Mouse (Mus musculus): ENCODE results near the gene Dcbld1.
"Not testable (repeated sequence)": the region's sequence is repeated elsewhere in the genome, so short reads cannot be mapped to it uniquely, and the experiment has no call there.

Gene Dcbld1

DNA sequence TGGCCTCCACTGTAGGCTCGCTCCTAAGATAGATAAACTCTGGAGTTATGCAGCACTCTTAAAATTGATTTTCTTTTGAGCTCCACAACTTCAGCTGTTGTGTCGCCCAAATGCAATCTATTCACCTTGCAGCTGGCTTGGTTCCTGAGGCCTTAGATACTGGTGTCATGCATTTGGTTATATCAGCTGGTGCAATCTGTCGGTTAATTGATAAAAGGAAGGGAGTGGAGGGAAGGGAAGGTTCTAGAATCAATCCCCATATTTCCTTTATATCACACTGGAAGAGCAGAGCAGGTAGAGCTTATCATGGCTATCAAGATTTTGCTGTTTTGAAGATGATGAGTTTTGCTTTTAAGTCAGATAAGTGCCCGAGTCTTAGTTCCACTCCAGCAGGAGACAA, 26.8 kb downstream of the Dcbld1 start:
- DNase-seq (ENCODE audit: low read depth, low spot score): no peak

GRCm38 (mm10) chr10:52264162-52264561, 30.7 kb downstream of the Dcbld1 start:
- no peak for DNase-seq (ENCODE audit: low read depth, low spot score)

DNA sequence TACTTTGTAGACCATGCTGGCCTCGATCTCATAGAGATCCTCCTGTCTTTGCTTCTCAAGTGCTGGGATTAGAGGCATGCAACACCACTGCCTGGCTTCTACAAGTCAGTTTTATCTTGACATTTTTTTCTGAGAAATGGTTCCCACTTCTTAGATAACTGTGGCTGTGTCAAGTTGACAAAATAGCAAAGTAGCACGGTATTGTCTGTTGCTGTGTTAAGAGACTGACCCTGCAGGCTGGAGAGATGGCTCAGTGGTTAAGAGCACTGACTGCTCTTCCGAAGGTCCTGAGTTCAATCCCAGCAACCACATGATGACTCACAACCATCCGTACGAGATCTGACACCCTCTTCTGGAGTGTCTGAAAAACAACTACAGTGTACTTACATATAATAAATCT, 35.5 kb downstream of the Dcbld1 start:
- no peak for DNase-seq (ENCODE audit: low read depth, low spot score)

- no peak for DNase-seq (ENCODE audit: low read depth, low spot score)
Observed at GRCm38 (mm10) chr10:52271385-52271784, 38.0 kb downstream of the Dcbld1 start.

DNA sequence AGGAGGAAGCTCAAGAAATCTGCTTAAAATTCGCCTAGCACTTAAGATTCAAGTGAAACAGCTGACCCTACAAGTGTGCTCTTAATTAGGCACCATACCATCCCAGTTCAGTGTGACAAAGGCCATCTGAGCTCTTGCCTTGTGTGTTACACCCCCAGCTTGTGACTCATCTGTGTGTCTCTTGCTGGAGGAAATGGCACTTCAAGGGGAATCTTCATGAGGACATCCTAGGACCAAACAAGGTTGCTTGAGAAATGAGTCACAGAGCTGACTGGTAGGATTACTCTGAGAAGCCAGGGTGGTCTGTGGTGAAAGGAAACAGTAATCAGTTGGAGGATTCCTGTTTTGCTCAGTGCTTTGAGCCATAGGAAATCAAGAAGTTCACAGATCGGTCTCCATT, 39.6 kb downstream of the Dcbld1 start:
- DNase-seq (ENCODE audit: low read depth, low spot score): no peak

DNA sequence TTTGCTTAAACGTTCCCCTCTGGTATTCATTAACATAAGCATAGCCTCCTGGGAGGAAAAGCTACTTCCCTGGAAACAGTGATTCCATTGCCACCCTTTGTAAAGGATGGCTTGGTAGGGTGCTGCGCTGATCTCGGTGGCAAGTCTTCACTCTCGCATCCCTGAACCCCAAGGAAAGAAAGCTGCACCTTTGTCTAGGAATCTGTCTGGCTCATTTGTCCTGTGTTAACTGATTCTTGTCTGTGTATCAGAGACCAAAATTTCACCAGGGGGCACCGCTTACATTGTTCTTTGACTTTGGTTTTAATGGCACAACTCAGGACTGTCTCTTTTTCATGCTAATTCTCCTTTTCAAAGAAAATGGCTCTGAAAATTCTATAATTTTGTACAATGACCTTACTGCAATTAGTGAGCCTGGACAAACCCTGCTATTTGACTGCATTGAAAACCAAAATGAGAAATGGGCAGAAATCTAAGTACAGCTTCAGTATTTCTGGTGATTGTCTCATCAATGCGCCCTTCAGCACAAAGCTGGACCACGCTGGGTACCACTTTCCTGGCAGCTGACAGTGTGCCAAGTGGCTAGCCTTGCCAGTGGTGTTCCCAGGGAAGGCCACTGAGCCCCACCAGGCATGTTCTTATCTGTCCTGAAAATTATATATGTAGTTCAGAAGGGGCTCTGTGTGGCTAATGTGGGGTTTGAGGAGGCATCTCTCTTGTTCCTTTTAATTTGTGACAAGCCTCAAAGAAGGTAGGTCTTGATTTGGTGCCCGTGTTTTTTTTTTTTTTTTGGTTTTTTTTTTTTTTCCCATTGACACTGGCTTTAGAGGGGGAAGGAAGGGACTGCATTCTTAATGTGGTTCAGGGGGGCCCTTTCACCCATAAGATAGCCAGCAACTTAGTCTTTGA, 40.8 kb downstream of the Dcbld1 start:
- DNase-seq (ENCODE audit: low read depth, low spot score): peak; percentile 41

DNA sequence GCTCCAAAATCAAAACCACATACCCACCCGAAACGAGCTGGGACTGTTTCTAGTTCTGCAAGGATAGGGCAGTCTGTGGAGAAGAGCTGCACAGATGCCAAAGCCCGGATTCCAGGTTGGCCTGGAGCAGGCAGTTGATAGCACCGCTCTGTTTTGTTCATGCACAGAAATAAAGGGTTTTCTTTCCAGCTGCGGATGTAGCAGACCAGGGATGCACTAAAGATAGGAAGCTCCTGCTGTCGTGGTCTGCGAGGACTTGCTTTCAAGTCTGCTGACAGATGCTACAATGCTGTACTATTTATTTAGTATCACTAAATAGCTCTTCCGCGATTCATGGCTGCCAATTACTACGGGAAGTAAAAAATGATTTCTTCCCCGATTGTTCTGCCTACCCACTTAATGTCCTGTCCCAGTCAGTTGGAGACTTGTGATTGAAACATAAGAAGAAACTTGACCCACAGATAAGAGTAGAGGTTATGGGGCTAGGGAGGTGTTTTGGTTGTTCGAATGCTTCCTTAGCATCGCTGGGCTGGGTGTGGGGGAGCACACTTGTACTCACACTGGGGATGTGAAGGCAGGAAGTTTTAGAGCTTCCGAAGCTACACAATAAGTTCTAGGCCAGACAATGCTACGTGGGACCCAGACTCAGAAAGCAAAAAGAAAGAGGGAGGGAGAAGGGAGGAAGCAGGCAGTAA, 41.6 kb downstream of the Dcbld1 start:
- DNase-seq (ENCODE audit: low read depth, low spot score): peak; percentile 16

GRCm38 (mm10) chr10:52276579-52276978, 43.2 kb downstream of the Dcbld1 start:
- DNase-seq (ENCODE audit: low read depth, low spot score): no peak

GRCm38 (mm10) chr10:52277564-52277963, 44.1 kb downstream of the Dcbld1 start:
- not testable (repeated sequence) for DNase-seq (ENCODE audit: low read depth, low spot score)

GRCm38 (mm10) chr10:52278011-52278434, 44.6 kb downstream of the Dcbld1 start:
- no peak for DNase-seq (ENCODE audit: low read depth, low spot score)

GRCm38 (mm10) chr10:52278866-52279265, 45.4 kb downstream of the Dcbld1 start:
- no peak for DNase-seq (ENCODE audit: low read depth, low spot score)

DNA sequence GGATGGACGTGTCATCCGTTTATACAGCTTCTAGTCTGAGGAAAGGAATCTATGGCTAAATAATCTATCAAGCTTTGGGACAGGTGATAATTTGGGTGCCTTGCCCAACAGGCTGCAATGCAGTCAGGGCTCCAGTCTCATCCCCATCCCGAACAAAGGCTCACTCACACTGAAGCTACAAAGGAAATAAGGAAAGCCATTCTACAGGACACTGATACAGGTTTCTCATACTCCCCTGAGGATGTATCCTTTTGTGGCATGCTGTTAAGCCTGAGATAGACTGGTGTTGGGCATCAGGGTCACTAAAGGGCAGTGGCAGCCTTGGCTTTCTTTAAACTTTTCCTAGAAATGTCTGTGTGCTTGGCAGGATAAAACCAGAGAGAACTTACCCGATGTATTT, 46.5 kb downstream of the Dcbld1 start:
- no peak for DNase-seq (ENCODE audit: low read depth, low spot score)

- DNase-seq (ENCODE audit: low read depth, low spot score): no peak
Observed at GRCm38 (mm10) chr10:52280623-52281022, 47.2 kb downstream of the Dcbld1 start.

- DNase-seq (ENCODE audit: low read depth, low spot score): no peak
Observed at GRCm38 (mm10) chr10:52281337-52281736, 47.9 kb downstream of the Dcbld1 start.

DNA sequence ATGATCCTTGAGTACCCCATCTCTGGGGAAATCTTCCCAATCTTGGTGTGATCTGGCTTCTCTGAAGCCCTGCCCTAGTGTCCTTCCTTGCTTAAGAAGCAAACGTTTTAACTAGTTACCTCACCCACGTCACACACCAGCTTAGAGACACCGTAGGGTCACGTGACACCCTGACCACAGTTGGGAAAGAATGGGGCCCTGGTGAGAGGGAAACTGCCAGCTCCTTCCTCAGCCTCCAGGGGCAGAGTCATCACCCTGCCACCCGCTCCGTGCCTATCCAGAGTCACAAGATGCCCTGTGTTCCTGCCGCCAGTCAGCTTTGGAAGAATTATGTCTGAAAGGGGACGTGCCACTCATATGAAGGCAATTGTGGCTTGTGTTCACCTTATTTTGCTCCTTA, 51.2 kb downstream of the Dcbld1 start:
- DNase-seq (ENCODE audit: low read depth, low spot score): no peak

DNA sequence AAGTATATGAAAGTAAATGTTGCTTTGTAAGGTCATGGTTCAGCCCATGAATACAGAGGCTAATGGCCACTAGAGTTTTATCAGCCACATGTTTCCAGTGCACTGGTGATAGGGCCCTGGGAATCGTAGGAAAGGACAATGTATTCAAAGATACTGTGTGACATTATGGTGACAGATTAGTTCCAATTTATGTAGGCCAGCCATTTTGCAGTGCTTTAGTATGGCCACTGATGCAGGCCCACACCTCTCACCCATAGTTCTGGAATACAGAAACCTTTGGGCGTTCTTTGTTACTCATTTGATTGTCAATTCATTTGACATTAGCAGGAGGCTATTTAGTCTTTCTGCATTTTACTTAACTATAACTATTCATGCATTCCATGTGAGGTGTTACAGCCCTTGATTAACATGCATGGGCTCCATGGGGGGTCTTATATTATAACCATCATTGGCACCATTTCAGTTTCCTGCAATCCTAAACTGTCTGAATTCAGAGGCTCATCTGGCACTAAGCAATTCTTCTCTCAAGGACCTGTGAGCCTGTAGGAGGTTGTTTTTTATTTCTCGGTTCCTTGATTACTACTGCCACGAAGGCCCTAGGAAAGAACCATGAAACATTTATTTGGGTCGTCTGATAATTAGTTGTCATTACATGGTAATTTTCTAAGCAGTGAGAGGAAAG, 54.6 kb downstream of the Dcbld1 start:
- no peak for DNase-seq (ENCODE audit: low read depth, low spot score)

DNA sequence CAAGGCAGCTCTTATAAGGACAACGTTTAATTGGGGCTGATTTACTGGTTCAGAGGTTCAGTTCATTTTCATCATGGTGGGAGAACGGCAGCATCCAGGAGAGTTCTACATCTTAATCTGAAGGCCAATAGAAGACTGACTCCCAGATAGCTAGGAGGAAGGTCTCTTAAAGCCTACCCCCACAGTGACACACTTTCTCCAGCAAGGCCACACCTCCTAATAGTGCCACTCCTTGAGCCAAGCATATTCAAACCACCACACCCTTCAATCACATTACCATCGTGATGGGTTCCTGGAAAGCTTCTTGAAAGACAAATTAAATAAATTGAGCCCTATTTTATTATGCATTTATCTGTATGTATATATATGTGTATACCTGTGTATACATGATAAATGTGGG, 55.8 kb downstream of the Dcbld1 start:
- no peak for DNase-seq (ENCODE audit: low read depth, low spot score)

GRCm38 (mm10) chr10:52292391-52292790, 59.0 kb downstream of the Dcbld1 start:
- DNase-seq (ENCODE audit: low read depth, low spot score): not testable (repeated sequence)

GRCm38 (mm10) chr10:52293921-52294577, 60.6 kb downstream of the Dcbld1 start:
- no peak for DNase-seq (ENCODE audit: low read depth, low spot score)

- no peak for DNase-seq (ENCODE audit: low read depth, low spot score)
Observed at GRCm38 (mm10) chr10:52295934-52296333, 62.5 kb downstream of the Dcbld1 start.

DNA sequence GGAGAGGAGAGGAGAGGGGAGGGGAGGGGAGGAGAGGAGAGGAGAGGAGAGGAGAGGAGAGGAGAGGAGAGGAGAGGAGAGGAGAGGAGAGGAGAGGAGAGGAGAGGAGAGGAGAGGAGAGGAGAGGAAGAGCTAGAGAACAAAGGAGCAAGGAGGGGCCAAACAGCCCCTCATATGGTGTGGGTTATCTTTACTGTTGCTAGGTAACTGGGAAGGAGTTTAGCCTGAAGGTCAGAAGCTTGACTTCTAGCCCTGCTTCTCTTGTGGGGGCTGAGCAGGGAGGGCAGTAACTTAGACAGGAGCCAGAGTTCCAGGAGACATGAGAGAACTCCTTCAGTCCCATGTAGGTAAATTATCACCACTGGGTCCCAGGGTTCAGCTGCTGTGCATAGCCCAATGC, 65.1 kb downstream of the Dcbld1 start:
- not testable (repeated sequence) for DNase-seq (ENCODE audit: low read depth, low spot score)

DNA sequence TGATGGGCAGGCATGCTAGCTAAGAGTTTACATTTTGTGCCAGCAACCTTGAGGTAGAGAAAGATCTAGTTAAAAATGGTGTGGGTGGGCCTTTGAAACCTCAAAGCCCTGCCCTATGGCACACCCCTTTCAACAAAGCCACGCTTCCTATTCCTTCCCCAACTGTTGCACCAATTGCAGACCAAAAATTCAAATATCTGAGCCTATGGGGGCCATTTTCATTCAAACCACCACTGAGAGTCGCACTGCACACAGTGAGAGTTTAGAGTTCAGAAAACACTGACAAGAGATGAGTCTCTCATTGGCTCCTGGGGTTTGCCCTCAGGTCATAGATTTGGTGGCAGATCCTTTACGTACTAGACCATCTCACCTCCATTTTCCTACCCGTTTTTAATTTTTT, 68.3 kb downstream of the Dcbld1 start:
- DNase-seq (ENCODE audit: low read depth, low spot score): no peak
